Mouse (Mus musculus) spleen, postnatal 36 days (tissue): ENCODE data around the gene Cyp2b9.
"Not testable (repeated sequence)": the region's sequence is repeated elsewhere in the genome, so short reads cannot be mapped to it uniquely, and the experiment has no call there.

Source experiments
- DNase-seq, 2 experiments: peaks; one replicate each; pipeline ENCODE4 v3.0.0; 2022; ENCODE audit warnings: low spot score in 2 of 2, mixed read lengths in 1 of 2

Cyp2b9 gene

DNA sequence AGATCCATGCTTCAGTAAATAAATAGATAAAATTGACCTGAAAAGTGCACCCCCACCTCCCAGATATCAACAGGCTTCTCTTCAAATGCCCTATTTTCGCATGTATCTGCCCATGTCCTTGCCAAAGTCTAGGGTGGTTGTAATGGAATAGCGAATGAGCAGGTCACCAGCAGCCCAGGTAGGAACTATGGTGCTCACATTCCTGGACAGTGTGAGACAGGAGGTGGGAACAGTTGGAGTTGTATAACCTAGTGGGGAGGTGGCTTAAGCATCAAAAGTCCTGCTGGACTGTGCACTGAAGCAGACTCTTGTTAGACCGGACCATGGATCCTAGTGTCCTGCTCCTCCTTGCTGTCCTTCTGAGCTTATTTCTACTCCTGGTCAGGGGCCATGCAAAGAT lies at the start of gene Cyp2b9:
Cyp2b9 (plus strand) TSS at position 301 of the 400 bp plus-strand sequence.
- not testable (repeated sequence) for DNase-seq

DNA sequence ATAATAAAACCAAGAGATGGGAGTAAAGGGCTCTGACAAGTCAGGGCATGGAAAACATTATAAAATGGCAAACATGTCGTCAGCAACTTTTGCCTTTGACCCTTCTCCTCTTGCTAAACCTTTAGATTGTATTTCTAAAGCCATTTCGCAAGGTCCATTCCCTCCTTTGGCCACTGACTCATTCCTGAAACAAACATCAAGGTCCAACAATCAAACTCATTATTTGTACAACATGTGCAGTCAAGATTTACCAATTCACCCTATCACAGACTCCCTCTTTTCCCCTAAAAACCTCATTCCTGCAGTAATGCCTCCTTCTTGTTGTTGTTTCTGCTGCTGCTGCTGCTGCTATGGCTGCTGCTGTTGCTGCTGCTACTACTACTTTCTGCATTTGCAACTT lies 33.6 kb upstream of the Cyp2b9 start:
- not testable (repeated sequence) for DNase-seq

DNA sequence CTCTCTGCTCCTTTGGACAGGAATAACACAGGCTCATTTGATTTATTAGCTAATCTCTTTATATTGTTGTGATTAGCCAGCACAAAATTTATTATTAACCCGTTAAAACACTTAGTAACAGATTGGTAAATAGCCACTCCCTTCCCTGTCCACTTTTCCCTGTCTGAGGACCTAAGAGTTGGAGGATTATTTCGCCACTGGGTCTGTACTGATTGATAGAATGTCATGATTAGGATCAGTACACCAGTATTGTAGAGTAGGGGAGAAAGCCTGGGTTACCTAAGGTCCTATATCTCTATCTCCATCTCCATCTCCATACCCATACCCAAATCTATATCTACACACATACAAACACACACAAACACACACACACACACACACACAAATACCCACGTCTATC lies 29.6 kb upstream of the Cyp2b9 start:
- not testable (repeated sequence) for DNase-seq

DNA sequence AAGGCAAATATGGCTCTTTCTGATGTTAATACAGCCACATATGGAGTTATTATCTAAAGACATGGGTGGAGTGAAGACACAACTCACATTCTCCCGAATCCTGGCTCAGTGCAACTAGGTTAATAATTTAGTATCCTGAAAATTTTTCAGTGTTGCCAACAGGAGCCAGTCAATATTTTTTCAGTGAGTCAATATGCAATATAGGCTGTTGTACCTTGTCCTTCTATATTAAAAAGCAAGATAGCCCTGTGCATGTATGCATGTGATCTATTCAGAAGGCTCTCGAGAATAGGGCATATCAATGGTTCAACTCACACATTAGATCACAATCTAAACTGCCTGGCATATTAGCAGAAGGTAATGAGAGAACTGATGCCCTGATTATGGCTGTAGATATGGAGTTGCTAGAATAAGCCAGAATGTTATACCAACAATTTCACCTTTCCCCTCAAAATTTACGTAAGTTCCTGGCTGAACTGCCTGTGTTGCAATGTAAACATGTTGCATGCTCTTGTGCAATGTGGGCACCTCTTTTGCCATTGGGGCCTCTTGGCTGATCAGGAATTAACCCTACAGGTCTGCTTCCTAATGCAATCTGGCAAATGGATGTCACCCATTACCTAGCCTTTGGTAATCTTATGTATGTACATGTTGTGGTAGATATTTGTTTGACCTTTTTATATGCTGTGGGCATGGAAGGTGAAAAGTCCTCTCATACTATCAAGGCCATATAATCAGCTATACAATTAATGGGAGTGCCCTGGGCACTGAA lies 4.3 kb upstream of the Cyp2b9 start:
- DNase-seq = not testable (repeated sequence)

DNA sequence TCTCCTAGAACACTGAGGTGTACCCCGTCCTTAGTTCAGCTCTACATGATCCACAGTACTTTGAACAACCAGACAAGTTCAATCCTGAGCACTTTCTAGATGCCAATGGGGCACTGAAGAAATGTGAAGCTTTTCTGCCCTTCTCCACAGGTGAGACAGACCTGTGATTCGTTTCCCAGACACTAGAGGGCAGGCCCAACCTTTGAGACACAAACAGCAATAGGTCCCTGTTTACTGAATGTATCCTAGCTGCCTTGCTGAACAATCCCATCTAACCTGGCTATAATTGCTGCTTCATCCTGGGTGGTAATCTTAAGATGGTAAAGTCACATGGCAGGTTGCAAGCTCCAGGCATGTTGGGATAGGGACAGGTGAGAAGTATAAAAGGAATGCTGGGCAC lies 27.9 kb downstream of the Cyp2b9 start:
- no peak for DNase-seq

DNA sequence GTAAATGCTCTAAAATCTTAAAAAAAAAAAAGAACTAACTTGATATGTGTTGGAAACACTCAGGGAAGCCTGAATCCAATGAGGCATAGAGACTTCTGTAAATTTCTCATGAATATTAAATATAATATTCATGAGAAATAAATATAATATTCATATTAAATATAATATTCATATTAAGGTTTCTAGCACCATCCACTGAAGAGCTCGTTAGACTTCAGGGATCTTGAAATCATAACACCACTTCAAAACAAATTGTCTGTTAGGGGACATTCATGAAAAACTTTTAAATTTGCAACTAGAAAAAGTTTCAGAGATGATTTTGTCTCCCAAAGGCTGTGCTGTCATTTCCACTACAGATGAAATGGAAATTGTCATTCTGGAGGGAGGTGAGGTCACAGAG lies 86.8 kb downstream of the Cyp2b9 start, which contains the start of gene Vmn1r184:
Vmn1r184 (plus strand) TSS at position 301 of the 400 bp plus-strand sequence.
- DNase-seq = not testable (repeated sequence)
